Mouse (Mus musculus) CD4-positive, CD25-positive, alpha-beta regulatory T cell, adult 9 weeks (primary cell): ENCODE results near the gene Rpp25. TPM values are rescaled to one million over a fixed set of nuclear protein-coding genes. Genes with fewer than 3 reads are reported as not detected.

Experiments
- polyA plus RNA-seq: library from polyadenylated mRNA; unstranded; fragments of 100-300 nt; shearing (Covaris generic); gene quantifications from one replicate; pipeline ENCODE4 v1.2.1, GENCODE M21; 2017

The Rpp25 gene
- polyA plus RNA-seq: not detected

GRCm38 (mm10) chr9:57503622-57504380 lies at the start of gene Rpp25:
Rpp25 (plus strand) TSS chr9:57504026.

GRCm38 (mm10) chr9:57467896-57468549 lies 35.8 kb upstream of the Rpp25 start, which contains the start of gene Scamp5:
Scamp5 (minus strand) TSS chr9:57468060.

DNA sequence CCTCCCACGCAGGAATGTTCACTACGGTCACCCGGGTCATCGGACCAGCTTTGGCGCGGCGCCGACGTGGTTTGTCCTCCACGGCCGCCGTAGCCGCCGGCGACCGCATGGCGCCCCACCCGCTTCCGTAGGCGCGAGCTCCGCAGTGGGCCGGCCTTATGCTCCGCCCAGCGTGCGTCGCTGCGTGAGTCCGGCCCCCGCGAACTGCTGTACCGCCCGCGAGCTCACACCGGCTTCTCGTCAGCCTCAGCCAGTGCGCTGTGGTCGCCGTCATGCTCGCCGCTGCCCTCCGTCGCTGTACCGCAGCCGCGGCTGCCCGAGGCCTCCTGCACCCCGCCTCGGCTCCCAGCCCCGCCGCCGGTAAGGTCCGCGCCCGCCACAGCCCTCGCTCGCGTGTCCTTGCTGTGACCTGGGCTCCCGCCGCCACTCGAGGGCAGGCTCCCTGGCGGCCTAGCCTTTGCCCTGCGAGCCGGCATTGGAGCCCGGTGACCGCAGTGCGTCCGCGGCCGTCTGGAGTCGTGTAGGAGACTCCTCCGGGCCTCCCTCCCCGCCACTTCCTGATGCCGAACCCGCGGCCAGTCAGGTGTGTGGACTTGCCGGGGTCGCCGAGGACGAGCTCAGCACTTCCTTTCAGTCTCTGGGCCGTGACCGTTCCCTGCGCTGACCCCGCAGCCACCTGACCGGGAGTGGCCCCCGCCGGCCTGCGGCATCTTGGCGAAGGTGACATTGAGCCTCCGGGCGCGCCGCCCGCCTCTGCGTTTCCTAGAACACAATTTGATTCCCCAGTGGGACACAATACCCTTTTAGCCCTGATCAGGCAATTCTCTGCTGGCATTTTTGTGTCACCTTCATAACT lies 17.5 kb downstream of the Rpp25 start, which contains the start of gene Cox5a:
TSS of gene Cox5a (plus strand) at position 219 of the 856 bp plus-strand sequence.

DNA sequence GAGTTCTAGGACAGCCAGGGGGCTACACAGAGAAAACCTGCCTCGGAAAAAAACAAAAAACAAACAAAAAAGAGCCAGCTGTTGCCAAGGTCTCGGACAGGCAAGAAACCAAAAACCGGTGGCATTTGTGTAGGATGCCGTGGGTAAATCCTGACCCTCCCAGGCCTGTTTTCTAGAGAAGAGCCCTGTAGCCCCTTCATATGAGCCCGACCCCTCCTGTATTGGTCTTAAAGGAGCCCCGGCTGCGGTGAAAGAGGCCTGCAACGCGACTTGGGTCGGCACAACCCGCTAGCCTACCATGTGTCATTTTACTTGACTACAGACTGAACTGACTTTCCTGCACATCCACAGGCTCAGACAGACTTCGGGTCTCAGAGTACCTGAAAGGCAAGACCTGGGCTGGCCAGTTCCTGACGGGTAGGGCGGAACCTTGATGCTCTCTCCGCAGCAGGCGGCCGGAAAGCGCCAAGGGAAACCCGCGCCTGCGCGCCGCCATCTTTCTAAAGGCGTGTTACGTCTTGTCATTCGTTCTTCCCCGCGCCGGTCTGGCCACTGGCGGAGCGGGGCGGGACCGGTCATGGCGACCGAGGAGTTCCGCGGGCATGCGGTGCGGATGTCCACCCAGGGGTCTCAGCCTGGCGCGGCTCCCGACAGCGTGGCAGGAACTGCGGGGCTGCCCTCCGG lies 33.4 kb downstream of the Rpp25 start, which contains the start of gene Fam219b:
TSS of gene Fam219b (plus strand) at position 485 of the 684 bp plus-strand sequence.

DNA sequence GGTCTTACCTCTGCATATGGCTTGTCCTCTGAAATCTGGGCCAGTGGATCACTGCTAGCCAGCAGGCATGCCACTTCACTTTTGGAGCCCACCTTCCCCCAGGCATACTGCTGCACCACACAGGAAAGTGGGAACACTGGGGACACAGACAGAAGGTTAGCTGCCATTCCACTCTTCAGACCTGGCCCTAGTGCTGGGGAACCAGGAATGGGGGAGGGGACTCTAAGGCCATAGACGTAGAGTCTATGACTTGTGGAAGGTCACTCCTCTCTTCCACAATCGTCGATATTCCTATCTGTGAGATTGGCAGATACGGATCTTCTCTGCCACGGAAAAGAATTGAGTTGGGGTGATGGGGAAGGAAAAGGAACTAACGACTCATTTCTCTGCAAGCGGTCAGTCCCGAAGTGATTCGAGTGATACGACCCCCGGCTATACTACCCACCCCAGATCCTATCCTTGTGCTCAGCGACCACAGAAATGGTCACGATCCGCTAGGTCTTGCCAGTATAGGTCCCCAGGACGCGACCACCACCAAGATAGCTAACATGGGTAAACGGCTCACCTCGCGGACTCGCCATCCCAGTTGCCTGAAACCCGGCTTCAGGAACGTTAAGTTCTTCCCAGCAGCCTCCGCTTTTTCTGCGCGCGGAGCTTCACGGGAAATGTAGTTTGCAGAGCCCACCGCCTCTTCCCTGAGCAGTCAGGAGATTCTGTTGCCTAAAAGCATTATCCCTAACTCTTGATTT lies 48.5 kb downstream of the Rpp25 start, which contains the start of gene Mpi:
TSS of gene Mpi (minus strand) at position 625 of the 749 bp plus-strand sequence.

Other genes with a start within 250 kb of the Rpp25 start
- 30.1 TPM for gene 1700017B05Rik, start 241.4 kb upstream of the Rpp25 start, polyA plus RNA-seq
- gene Ppcdc, start 63.9 kb upstream of the Rpp25 start, polyA plus RNA-seq: 181 TPM
- gene Scamp5, start 36.0 kb upstream of the Rpp25 start, polyA plus RNA-seq: 0.14 TPM
- 131 TPM for gene Cox5a, start 17.2 kb downstream of the Rpp25 start, polyA plus RNA-seq
- gene Fam219b, start 33.5 kb downstream of the Rpp25 start, polyA plus RNA-seq: 9.3 TPM
- 19.3 TPM for gene Mpi, start 48.7 kb downstream of the Rpp25 start, polyA plus RNA-seq
- gene Scamp2, start 56.9 kb downstream of the Rpp25 start, polyA plus RNA-seq: 121 TPM
- gene Ulk3, start 85.4 kb downstream of the Rpp25 start, polyA plus RNA-seq: 77.9 TPM
- not detected for gene Cplx3, start 102.3 kb downstream of the Rpp25 start, polyA plus RNA-seq
- not detected for gene Lman1l, start 116.7 kb downstream of the Rpp25 start, polyA plus RNA-seq
- 196 TPM for gene Csk, start 149.6 kb downstream of the Rpp25 start, polyA plus RNA-seq
- gene Cyp1a2, start 179.7 kb downstream of the Rpp25 start, polyA plus RNA-seq: not detected
- 1.1 TPM for gene Cyp1a1, start 183.9 kb downstream of the Rpp25 start, polyA plus RNA-seq
- gene Edc3, start 204.5 kb downstream of the Rpp25 start, polyA plus RNA-seq: 52.6 TPM